Mouse (Mus musculus): Measurements from ENCODE around the gene Nrg4. TPM values are rescaled to one million over a fixed set of nuclear protein-coding genes. Genes with fewer than 3 reads are reported as not detected.

Nrg4 gene
- 1.1 and 1.6 TPM in 2 replicates for polyA plus RNA-seq (2015; fragmentation: Nextera tagmentation; extraction: Ambion mirVana)

DNA sequence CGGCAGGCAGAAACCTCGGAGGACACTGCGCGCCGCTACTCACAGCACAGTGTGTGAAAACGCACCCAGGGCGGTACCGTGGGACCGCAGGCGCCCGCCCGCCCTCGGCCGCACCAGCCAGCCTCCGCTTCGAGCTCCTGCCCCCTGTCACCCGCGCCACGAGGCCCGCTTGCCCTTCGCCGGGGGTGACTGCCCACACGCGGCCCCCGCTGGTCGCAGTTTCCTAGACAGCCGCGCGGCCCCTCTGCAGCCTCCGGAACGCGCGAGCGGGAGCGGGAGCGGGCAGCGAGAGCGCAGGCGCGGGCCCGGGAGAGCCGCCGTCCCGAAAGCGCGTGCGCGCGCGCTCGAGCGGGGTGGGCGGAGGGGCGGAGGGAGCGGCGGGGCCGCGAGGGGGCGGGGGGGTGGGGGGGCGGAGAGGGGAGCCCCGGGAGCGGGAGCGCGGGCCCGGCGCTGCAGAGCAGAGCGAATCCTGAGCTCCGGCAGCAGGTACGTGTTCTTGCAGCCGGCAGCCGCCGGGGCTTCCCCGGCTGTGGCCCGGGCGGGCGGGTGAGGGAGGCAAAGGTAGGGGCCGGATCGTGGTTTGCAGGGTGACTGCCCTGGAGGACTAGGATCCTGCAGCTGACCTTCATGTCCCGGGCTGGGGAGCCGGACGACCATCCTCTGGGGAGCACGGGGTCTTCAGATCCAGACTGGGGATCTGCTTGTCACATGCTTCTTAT lies at the start of gene Nrg4, which contains the start of gene Tmem266:
Nrg4 (minus strand) TSS at position 330 of the 719 bp plus-strand sequence.
Tmem266 (plus strand) TSS at position 399 of the 719 bp plus-strand sequence.
- Histone ChIP-seq H3K4me1 (peaks cover 10% of the 10 kb centered on the region), H3K36me3 (no peaks in the 10 kb centered on the region), H3K27me3 (peaks cover 93% of the 10 kb centered on the region), H3K4me2 (peak within 1 kb of the TSS; percentile 96), H3K27ac (no peak within 1 kb of the TSS), H3K9me3 (replicated peaks) (no peaks in the 10 kb centered on the region), H3K9ac (peak within 1 kb of the TSS; percentile 62), H3K4me3 (replicated peaks) (peak within 1 kb of the TSS; percentile 75)
- under 1% methylated on average over 42 of the region's 82 CpGs for WGBS
- peak; percentile 94 for ATAC-seq (replicated peaks; ENCODE audit: low FRiP score)

DNA sequence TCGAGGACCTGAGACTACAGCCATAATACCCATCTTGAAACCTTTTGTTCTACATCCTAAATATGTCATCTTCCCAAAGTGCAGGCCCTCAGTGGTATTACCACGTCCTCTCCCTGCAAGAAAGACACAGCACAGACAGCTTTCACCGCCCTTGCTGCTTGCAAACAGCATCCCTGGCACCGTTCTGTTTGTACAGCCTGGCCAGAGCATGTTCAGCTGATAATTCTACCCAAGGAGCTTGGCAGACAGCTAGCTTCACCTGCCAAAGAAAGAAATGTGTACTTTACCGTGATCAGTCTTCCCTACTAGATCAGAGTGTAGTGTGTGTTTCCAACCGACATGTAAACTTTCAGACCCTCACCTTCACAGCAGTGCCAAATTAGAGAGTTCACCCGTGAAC lies 45.3 kb upstream of the Nrg4 start:
- H3K4me3 ChIP-seq (replicated peaks) = no peak overlapping the region
- no peaks in the 10 kb centered on the region for H3K9me3 ChIP-seq (replicated peaks)
- 77% methylated on average over 7 of the region's 7 CpGs for WGBS
- no peaks in the 10 kb centered on the region for H3K36me3 ChIP-seq
- ATAC-seq (replicated peaks; ENCODE audit: low FRiP score) = no peak
- no peak overlapping the region for H3K27ac ChIP-seq
- 0 out of 2 replicates have a peak, but pooled peaks cover 3% of the 10 kb centered on the region for H3K4me1 ChIP-seq
- H3K9ac ChIP-seq = no peak overlapping the region
- no peak overlapping the region for H3K4me2 ChIP-seq
- peaks cover 13% of the 10 kb centered on the region; the same call in 1 of the 2 replicates for H3K27me3 ChIP-seq

DNA sequence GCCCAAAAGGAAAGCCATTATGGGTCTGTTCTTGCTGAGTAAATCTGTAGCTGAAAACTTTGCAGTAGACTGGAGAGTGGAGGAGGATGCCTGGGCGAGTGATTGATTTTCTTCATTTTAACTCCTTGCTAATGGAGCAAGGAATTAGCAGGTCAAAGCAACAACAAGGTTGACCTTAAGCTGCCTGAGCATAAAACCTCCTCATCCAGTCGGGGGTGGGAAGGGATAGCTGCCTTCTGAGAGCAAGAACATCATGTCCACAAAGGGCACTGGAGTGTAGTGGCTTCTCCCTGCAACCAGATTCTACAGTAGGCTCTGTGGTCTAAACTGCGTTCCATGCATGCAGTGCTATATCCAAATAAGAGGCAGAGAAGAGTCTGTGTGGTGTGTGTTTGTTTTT lies 41.4 kb upstream of the Nrg4 start:
- peak; percentile 64 for ATAC-seq (replicated peaks; ENCODE audit: low FRiP score)
- Histone ChIP-seq H3K4me1 (0 out of 2 replicates have a peak, but pooled peaks cover 3% of the 10 kb centered on the region), H3K9ac (no peak overlapping the region), H3K36me3 (no peaks in the 10 kb centered on the region), H3K9me3 (replicated peaks) (no peaks in the 10 kb centered on the region; the same call in 1 of the 2 replicates), H3K4me2 (no peak overlapping the region), H3K27me3 (peaks cover 41% of the 10 kb centered on the region), H3K27ac (no peak overlapping the region), H3K4me3 (replicated peaks) (no peak overlapping the region)
- WGBS = 19% methylated on average over 3 of the region's 3 CpGs

DNA sequence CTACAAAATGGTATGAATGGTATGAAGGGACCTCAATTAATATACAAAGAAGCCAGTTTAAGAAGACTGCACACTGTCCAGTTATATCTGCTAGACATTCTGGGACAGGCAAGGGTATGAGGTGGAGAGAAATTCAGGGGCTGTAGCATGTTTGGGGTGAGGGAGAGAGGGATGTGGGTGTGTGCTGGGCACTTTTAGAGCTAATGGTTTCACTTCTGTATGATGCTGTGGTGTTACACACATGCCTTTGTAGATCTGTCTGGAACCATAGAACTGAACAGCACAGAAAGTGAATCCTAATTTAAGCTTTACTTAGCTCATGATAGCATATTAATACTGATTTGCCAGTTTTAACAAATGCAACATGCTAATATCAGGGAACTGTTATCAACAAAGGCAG lies 37.1 kb upstream of the Nrg4 start:
- Histone ChIP-seq H3K4me1 (0 out of 2 replicates have a peak, but pooled peaks cover 5% of the 10 kb centered on the region), H3K27ac (no peak overlapping the region), H3K9me3 (replicated peaks) (no peaks in the 10 kb centered on the region; the same call in 1 of the 2 replicates), H3K9ac (no peak overlapping the region), H3K36me3 (no peaks in the 10 kb centered on the region), H3K27me3 (peaks cover 70% of the 10 kb centered on the region), H3K4me3 (replicated peaks) (no peak overlapping the region), H3K4me2 (no peak overlapping the region)
- no peak for ATAC-seq (replicated peaks; ENCODE audit: low FRiP score)

DNA sequence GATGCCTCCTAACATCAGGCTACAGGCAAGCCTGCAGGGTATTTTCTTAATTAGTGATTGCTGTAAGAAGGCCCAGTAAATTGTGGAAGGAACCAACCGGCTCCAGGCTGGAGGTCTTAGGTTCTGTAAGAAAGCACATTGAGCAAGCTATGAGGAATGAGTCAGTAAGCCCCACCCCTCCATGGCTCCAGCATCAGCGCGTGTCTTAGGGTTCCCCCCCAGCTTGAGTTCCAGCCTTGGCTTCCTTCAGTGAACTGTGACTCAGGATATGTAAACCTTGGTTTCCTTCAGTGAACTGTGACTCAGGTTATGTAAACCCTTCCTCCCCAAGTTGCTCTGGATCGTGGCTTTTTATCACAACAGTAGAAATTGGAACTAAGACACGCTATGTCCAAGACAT lies 35.3 kb upstream of the Nrg4 start:
- Histone ChIP-seq H3K4me1 (0 out of 2 replicates have a peak, but pooled peaks cover 3% of the 10 kb centered on the region), H3K4me2 (no peak overlapping the region), H3K27me3 (peaks cover 85% of the 10 kb centered on the region), H3K4me3 (replicated peaks) (no peak overlapping the region), H3K9me3 (replicated peaks) (no peaks in the 10 kb centered on the region; the same call in 1 of the 2 replicates), H3K36me3 (no peaks in the 10 kb centered on the region), H3K9ac (no peak overlapping the region), H3K27ac (no peak overlapping the region)
- 47% methylated on average over 5 of the region's 5 CpGs for WGBS
- peak; percentile 43; the same call in 1 of the 2 replicates for ATAC-seq (replicated peaks; ENCODE audit: low FRiP score)

DNA sequence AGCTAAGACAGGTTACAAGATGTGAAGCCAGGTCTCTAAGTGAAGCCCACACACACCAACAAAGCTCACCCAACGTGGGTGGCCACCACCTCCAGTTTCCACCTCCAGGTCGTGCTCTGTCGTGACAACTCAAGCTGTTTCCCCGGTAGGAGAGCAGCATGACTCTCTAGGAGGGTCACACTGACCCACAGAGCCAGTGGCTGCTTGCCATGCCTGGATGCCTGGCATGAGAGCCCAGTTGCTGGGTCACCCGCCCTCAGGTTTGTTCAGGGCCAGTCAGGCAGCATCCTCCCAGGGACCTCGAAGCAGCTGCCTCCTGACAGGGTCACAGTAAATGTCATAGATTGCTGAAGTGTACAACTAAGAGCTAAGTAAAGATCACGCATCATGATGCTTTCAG lies 34.2 kb upstream of the Nrg4 start:
- Histone ChIP-seq H3K36me3 (no peaks in the 10 kb centered on the region), H3K4me2 (no peak overlapping the region), H3K9ac (no peak overlapping the region), H3K9me3 (replicated peaks) (no peaks in the 10 kb centered on the region; the same call in 1 of the 2 replicates), H3K27ac (no peak overlapping the region), H3K27me3 (peaks cover 86% of the 10 kb centered on the region), H3K4me1 (0 out of 2 replicates have a peak, but pooled peaks cover 3% of the 10 kb centered on the region), H3K4me3 (replicated peaks) (no peak overlapping the region)
- no peak for ATAC-seq (replicated peaks; ENCODE audit: low FRiP score)
- 37% methylated on average over 7 of the region's 7 CpGs for WGBS

DNA sequence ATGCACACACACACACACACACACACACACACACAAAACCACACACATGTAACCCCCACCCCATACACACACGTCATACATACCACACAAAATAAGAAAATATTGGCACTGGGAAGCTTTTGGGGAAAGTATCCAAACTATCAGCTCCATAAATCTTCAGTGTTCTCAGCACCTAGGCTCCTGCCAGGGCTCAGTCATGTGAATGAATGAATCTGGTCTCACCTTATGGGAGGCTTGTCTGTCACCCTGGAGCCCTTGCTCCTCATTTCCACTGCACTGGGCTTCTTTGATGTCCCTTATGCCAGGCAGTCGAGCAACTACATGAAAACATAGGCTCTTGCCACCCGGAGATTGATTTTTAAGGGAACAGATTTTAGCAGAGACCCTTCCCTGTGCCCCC lies 33.7 kb upstream of the Nrg4 start:
- H3K9me3 ChIP-seq (replicated peaks) = no peaks in the 10 kb centered on the region; the same call in 1 of the 2 replicates
- 0 out of 2 replicates have a peak, but pooled peaks cover 3% of the 10 kb centered on the region for H3K4me1 ChIP-seq
- no peaks in the 10 kb centered on the region for H3K36me3 ChIP-seq
- H3K4me3 ChIP-seq (replicated peaks) = no peak overlapping the region
- no peak for ATAC-seq (replicated peaks; ENCODE audit: low FRiP score)
- no peak overlapping the region for H3K27ac ChIP-seq
- no peak overlapping the region for H3K4me2 ChIP-seq
- 69% methylated on average over 3 of the region's 3 CpGs for WGBS
- peaks cover 86% of the 10 kb centered on the region for H3K27me3 ChIP-seq
- no peak overlapping the region for H3K9ac ChIP-seq

DNA sequence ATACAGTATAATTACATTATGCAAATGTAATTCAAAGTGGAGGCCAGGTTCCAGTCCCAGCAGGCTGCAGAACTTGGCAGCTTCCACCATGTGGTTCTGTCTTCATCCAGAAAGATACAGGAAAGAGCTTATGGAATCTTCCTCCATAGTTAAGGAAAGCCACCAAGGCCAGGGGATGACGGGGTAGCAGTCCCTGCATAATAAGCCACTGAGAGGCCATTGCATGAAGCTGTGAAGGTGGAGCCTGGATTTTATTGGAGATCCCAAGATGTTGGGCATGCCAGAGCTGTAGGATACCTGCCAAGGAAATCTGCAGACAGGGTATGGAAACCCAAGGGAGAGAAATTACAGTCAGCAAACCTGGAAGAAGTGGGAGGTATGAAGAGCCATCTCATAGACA lies 30.5 kb upstream of the Nrg4 start:
- 0 out of 2 replicates have a peak, but pooled peaks cover 3% of the 10 kb centered on the region for H3K4me1 ChIP-seq
- H3K9me3 ChIP-seq (replicated peaks) = no peaks in the 10 kb centered on the region
- no peak overlapping the region for H3K4me3 ChIP-seq (replicated peaks)
- H3K27ac ChIP-seq = no peak overlapping the region
- no peaks in the 10 kb centered on the region for H3K36me3 ChIP-seq
- no peak overlapping the region for H3K9ac ChIP-seq
- ATAC-seq (replicated peaks; ENCODE audit: low FRiP score) = no peak
- peaks cover 75% of the 10 kb centered on the region for H3K27me3 ChIP-seq
- 81% methylated on average over 1 of the region's 1 CpGs for WGBS
- H3K4me2 ChIP-seq = no peak overlapping the region

DNA sequence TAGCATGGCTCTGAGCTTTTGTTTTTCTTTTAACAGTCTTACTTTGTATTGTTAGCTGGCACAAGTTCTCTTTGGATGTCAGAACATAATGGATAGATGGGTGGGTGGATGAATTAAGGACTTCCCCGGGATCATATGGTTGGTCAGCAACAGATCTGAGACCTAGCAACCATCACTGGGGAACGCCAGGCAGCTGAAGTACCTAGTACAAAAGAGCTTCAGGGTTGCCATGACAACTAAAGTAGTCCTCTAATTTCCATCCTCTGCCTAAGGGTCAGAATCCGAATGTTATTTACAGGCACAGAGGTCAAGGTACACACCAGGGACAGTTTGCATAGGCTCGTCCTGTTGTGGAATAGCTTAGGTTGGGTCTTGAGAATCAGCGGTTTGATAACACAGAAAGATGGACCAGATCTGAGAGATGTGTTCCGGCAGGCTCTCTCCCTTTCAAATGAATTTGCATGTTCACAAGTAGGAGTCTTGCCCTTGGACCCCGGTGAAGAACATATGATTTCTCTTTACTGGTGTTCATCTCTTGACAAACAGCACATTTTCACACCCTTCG lies 28.7 kb upstream of the Nrg4 start:
- no peak for ATAC-seq (replicated peaks; ENCODE audit: low FRiP score)
- Histone ChIP-seq H3K4me3 (replicated peaks) (no peak overlapping the region), H3K27me3 (peaks cover 66% of the 10 kb centered on the region), H3K27ac (no peak overlapping the region), H3K9ac (no peak overlapping the region), H3K9me3 (replicated peaks) (no peaks in the 10 kb centered on the region), H3K4me2 (no peak overlapping the region), H3K4me1 (no peaks in the 10 kb centered on the region), H3K36me3 (no peaks in the 10 kb centered on the region)
- WGBS = 60% methylated on average over 8 of the region's 8 CpGs

DNA sequence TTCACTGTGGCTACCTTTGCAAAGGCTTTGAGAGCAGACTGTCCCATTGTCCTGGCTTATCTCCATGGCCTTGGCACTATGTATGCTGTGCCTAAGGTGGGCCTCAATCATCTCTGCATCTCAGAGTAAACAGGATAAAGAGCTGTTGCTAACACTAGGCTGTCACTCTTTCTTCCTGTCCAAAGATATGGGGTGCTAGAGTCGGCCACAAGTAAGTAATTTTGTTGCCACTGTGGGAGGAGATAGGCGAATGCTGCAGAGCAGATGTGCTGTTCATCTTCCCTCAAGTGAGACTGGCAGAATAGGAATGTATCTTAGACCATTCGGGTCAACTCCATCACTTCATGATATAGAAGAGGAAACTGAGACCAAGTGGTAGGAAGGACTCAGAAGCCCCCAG lies 28.0 kb upstream of the Nrg4 start:
- ATAC-seq (replicated peaks; ENCODE audit: low FRiP score) = no peak
- Histone ChIP-seq H3K27me3 (peaks cover 61% of the 10 kb centered on the region), H3K4me3 (replicated peaks) (no peak overlapping the region), H3K36me3 (no peaks in the 10 kb centered on the region), H3K9ac (no peak overlapping the region), H3K27ac (no peak overlapping the region), H3K4me1 (no peaks in the 10 kb centered on the region), H3K4me2 (no peak overlapping the region), H3K9me3 (replicated peaks) (no peaks in the 10 kb centered on the region)
- 80% methylated on average over 3 of the region's 3 CpGs for WGBS

DNA sequence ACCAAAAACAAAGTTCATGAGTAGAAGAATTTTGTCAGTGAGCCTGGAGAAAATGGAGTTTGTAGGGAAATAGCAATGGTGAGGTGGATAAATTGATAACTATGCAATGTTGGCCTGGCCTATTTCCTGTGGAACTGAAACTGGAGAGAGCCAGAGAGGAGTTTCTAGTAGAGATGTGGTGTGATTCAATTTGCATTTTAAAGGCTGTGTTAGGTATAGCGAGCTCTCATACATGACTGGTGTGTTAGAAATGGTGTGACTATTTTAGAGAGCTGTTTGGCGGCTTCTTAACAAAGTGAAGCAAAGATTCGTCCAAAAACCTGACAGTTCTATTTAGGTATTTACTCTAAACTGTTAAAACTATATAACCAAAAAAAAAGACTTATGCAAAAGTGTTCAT lies 22.0 kb upstream of the Nrg4 start:
- WGBS = 81% methylated on average over 3 of the region's 3 CpGs
- Histone ChIP-seq H3K9ac (no peak overlapping the region), H3K4me1 (no peaks in the 10 kb centered on the region), H3K9me3 (replicated peaks) (no peaks in the 10 kb centered on the region), H3K4me2 (no peak overlapping the region), H3K27ac (no peak overlapping the region), H3K36me3 (no peaks in the 10 kb centered on the region), H3K27me3 (peaks cover 31% of the 10 kb centered on the region), H3K4me3 (replicated peaks) (no peak overlapping the region)
- ATAC-seq (replicated peaks; ENCODE audit: low FRiP score) = no peak

DNA sequence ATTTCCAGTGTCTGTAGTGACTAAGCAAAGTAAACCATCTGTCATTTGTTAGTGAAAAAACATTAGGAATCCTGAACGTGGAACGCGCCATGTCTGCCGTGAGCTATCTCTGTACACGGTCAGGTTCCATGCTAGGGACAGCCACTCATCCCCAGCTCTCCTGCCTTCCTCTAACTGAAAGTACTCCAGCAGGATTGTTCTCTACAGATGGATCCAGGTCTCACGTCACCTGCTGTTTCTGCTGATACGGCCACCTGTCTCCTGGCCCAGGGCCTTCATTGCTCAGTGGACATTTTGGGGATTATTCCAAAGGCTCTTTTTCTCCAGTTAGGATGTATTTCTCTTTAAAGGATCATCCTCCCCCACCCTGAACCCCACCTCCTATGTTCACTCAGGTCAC lies 18.7 kb upstream of the Nrg4 start:
- no peak overlapping the region for H3K4me2 ChIP-seq
- no peaks in the 10 kb centered on the region for H3K4me1 ChIP-seq
- H3K4me3 ChIP-seq (replicated peaks) = no peak overlapping the region
- WGBS = 90% methylated on average over 7 of the region's 7 CpGs
- H3K27ac ChIP-seq = no peak overlapping the region
- H3K27me3 ChIP-seq = peaks cover 21% of the 10 kb centered on the region
- ATAC-seq (replicated peaks; ENCODE audit: low FRiP score) = no peak
- no peaks in the 10 kb centered on the region for H3K36me3 ChIP-seq
- H3K9me3 ChIP-seq (replicated peaks) = no peaks in the 10 kb centered on the region
- H3K9ac ChIP-seq = no peak overlapping the region
